Mouse (Mus musculus) thymus, adult 2 months (tissue): Measurements from ENCODE around the gene Vangl2.

Source experiments
- CTCF ChIP-seq: fragments of 200-500 bp; IDR thresholded peaks from 2 replicates; pipeline ENCODE4 v1.5.1; 2012; ENCODE audit warnings: mild to moderate bottlenecking, control low read depth, low read length, moderate library complexity, borderline replicate concordance; ENCODE audit not compliant: control insufficient read depth, poor library complexity, insufficient read depth; ENCODE audit errors: extremely low read depth
- POLR2A ChIP-seq: fragments of 200-500 bp; IDR thresholded peaks from 2 replicates; pipeline ENCODE4 v1.6.1; 2012; ENCODE audit warnings: mild to moderate bottlenecking, low read length, control low read depth, moderate library complexity; ENCODE audit not compliant: control insufficient read depth, poor library complexity, insufficient read depth; ENCODE audit errors: extremely low read depth

GRCm38 (mm10) chr1:171984121-171984520 is 44.1 kb downstream of the Vangl2 start:
- no peak for TF ChIP-seq POLR2A
- TF ChIP-seq CTCF: no peak
